Mouse (Mus musculus): Measurements from ENCODE around the gene Ndufaf4.

GRCm38 (mm10) chr4:24894625-24895024, 3.3 kb upstream of the Ndufaf4 start:
- no peak for TF ChIP-seq POLR2A (IDR thresholded peaks at IDR 0.05; ENCODE audit: borderline replicate concordance, insufficient read depth, low read length)
- TF ChIP-seq CTCF (IDR thresholded peaks at IDR 0.05; ENCODE audit: borderline replicate concordance, insufficient read depth, low read depth, low read length) = no peak

All from cerebellum, adult 2 months (tissue).